Mouse (Mus musculus) granulocyte monocyte progenitor cell, adult 5-6 weeks (primary cell): Measurements from ENCODE around the gene Cenpv. TPM values are rescaled to one million over a fixed set of nuclear protein-coding genes. Genes with fewer than 3 reads are reported as not detected.

Source experiments
- ATAC-seq: replicated peaks from 2 replicates; pipeline ENCODE4 v1.8.0; 2016; ENCODE audit warnings: mild to moderate bottlenecking, moderate TSS enrichment, inconsistent platforms; ENCODE audit not compliant: poor library complexity, severe bottlenecking
- total RNA-seq, 2 experiments: library from RNA; stranded (forward) in 1 of 2; stranded (reverse) in 1 of 2; fragments of 200-712, 200-1000 nt in 1 of 2; fragments of >200 nt in 1 of 2; fragmentation: Nextera tagmentation in 1 of 2; gene quantifications; 2 replicates each; pipeline ENCODE4 v1.2.3; 2014 to 2017

Cenpv gene
- total RNA-seq (2014; fragmentation: Nextera tagmentation) (25.2 and 30.3 TPM in 2 replicates), total RNA-seq (2017) (12.8 and 15.7 TPM in 2 replicates)

DNA sequence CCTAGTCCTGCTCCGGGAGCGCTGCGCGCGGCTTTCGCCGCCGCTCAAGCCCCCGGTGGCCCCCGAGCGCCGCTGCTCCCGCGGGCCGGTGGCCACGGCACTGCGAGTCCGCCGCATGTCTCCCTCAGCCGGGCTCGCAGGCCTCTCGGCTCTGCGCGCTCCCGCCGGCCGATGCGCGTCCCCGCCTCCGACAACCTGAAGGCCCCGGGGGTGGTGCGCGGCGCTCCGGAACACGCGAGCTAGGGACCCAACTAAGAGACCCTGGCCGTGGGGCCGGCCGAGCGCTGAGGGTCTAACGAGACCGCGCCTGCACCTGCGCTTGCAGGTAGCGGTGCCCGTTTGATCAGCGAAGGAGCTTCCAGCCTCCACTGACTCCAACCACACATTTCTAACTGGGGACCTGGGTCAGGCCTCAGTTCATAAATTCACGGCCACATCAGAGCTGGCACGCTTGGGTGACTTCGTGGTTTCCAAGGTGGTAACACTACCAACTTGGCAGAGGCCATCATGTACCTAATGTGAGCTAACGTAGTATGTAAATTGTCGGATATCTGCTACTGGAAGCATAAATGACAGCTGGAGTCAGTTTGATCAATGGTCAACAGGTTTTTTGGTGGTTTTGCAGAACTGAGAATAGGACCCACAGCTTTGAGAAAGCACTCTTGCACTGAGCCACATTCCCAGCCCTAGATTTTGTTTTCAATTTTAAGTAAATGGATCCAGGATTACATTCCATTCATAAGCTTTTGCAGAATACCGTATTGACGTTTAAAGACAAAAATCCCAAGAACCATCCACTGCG is at the start of gene Cenpv:
Gene Cenpv (minus strand): TSS at position 173 of the 802 bp plus-strand sequence.
- ATAC-seq = peak; percentile 57

DNA sequence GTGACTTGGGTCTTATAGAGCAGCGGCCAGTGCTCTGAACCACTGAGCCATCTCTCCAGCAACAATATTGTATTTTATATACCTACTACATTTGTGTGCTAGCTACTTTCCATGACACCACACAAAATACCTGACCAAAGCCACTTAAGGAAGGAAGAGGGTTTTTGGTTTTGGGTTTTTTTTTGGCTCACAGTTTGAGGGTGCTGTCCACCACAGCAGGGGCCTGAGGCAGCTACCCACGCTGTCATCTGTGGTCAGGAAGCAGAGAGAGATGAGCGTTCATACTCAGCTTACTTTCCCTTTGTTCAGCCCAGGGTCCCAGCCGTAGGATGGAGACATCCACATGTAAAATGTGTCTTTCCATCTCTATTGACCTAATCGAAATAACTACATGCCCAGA is 48.0 kb upstream of the Cenpv start:
- no peak for ATAC-seq

DNA sequence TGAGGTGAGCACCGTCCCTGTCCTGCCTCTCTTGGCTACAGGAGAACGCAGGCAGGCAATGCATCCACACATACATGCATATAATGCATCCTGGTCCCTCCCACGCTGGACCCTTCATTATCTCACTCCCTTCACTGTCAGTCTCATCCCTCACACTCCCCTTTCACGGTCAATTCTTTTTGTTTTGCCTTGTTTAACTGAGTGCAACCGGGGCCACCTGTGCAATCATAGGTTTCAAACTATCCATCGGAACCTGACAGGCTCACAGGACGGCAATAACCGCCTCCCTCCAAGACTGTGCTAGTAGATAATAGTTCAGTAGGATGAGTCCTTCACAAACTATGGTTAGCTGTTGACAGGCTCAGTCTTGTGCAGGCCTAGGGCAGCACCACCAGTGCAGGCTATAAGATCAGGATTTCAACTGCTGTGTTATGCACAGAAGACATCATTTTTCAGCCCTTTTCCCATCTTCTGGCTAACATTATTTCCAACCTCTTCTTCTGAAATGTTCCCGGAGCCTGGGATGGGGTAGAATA is 45.7 kb upstream of the Cenpv start:
- ATAC-seq = no peak

DNA sequence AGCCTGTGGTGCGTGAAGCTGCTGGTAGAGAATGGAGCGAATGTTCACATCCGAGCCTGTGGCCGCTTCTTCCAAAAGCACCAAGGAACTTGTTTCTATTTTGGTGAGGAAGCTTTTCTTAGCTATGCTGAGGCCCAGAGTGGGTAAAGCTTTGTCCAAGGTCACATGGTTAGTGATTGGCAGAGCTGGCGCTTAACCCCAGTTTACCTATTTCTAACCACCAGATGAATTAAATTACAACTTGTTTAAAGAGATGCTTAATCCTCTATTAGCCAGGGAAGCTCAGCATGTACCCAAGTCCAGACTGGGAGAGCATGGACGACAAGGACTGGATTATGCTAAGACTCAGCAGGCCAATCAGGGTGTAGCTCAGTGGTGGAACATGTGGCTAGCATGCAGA is 44.0 kb upstream of the Cenpv start:
- no peak for ATAC-seq

DNA sequence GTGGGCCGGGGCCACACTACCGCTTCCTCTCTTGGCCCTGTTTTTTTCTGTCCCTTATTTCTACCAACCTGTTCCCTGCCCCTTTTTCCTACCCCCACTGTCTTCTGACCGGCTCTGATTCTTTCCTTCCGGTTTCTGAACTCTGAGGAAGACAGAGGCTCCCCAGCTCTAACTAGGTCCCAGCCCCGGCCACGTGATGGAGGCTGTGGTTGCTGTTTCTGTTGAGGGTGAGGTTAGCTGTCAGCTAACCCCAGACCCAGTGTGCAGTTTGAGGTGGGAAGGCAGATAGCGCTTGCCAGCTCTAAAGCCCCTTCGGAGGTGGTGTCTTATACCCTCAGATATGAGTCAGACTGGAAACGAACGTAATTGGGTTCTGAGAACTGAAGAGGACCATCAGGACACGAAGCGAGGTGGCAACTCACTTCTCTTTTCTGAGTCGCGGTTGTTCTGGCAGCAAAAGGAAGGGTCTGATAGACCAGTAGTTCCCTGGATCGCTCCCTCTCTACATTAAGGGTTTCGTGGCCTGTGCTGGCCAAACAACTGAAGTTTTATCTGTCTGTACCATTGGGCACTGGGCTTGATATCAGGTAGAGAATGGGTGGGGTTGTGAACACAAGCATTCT is 37.6 kb upstream of the Cenpv start:
- ATAC-seq = peak; percentile 65

DNA sequence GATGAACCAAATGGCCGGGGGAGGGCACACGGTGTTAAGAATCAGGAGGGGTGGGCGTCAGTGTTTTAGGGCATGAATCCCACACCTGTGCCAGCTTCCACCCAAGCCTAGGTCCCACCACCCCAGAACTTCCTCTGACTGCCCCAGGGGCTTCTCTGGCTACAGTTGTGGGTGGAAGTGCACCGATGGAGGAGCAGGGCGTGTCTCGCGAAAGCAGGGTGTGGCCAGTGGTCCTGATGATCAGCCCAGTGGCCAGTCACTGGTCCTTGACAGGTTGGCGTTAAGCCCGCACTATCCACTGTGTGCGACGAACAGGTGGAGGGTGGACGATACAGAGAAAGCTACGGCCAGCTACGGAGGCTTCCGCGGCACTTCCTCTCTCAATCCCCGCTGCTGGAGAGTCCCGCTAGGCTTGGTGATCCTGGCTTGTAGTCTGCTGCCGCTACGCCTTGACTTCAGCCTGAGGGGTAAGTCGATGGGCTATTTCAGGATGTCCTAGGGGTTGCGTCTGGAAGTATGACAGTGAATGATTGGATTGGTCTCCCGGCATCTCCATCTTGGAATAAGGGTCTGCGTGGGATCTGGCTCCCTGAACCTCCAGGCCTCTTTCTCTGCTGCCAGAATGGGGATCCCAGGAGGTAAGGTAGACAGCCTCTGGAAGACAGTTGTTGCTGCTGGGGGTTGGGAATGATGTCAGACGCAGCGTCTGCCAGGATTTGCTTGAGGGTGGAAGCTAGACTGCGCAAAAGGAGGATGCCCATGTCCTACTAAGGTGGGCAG is 36.8 kb upstream of the Cenpv start:
- peak; percentile 38 for ATAC-seq

DNA sequence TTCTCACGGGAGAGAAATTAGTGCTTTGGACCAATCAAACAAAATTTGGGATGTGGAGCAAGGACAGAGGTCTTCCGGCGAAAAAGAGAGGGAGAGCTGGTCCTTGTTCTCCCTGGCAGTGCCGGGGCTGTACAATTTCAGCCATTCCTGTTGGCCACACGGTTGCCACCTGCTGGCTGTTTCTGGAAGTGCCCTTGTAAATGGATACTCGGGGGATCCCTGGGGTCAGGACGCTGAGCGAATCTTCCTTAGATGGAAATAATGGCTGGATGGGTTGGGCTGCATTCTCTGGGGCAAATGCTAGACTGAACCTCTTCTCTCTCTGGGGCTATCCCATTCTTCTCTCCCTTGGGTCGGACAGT is 36.2 kb upstream of the Cenpv start:
- peak; percentile 40 for ATAC-seq

DNA sequence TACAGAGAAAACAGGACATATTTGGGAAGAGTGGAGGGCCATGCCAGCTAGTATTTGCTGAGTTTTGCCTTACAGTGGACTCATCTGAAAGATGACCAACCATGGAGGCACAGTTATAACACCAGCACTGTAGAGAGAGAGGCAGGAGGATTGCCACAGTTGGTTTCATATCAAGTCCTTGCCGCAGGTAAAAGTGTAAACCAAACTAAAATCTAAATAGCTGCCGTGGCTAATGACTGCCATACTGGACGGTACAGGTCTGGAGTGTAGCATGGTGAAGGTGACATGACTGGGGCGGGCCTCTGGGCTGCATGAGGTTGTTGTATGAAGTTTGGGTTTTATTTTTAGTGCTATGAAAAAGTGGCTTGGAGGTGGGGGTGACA is 35.6 kb upstream of the Cenpv start:
- ATAC-seq = no peak

DNA sequence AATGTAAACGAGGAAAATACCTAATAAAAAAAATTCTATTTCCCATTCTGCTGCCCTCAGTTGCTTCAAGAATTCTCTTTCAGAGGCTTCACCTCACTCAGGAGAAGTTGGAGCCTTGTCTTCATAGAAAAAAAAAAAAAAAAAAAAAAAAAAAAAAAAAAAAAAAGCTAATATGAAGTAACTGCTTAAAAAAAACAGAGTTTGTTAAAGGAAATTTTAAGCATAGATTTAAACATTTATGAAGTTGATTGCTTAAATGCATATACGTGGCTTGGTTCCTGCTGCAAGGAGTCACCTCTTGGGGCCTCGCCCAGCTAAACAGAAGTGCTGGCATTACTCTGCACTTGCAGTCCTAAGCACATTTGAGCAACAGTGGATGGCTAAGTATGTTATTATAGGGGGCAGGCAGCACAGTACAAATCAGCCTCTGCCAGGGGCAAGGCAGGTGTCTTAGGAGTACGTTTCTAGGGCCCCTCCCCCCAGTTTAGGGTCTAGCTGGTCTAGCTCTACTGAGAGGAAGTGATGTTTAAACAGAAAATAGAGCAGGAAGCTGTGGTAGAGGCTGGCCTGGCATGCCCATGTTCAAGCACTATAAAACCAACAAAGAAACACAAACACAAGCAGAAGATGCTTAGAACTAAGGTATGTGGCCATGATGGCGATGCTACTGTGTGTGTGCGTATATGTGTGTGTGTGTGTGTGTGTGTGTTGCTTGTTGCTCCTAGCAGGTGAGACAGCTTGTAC is 35.1 kb upstream of the Cenpv start, which contains the start of gene Trpv2:
Gene Trpv2 (plus strand): TSS at position 528 of the 744 bp plus-strand sequence.
- ATAC-seq = peak; percentile 28

DNA sequence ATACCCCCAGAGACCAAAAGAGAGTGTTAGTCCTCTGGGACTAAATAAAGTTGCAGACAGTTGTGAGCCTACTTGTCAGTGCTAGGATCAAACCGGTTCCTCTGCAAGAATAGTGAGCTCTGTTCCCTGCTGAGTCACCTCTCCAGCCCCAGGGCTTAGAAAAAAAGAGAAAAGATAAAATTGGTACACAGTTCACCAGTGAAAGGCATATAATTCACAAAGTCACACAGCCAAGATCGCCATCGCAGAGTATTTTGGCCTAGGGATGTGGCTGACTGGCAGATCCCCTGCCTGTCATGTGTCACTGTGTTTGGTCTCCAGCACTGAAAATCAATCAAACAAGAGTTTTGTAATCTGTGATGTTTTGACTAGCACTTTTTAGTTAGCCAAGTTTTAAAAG is 29.2 kb upstream of the Cenpv start:
- no peak for ATAC-seq

DNA sequence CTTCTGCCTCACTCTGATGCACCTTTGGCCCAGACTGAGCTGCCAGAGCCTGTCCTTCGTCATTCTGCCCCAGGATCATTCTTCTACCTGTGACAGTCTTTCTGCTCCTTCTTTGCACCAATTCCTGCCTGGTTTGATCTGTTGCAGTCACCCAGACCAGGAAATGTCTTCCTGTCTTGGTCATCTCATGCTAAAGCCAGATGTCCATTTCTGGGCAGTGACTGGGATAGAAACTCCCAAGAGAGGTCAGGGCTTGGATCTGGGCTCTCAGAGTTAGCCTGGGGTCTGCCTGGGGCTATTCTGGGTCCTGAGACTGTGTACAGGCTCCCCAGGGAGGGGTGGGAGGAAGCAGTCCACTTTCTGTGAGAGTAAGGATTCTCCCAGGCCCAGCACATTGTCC is 27.1 kb upstream of the Cenpv start:
- ATAC-seq = no peak

DNA sequence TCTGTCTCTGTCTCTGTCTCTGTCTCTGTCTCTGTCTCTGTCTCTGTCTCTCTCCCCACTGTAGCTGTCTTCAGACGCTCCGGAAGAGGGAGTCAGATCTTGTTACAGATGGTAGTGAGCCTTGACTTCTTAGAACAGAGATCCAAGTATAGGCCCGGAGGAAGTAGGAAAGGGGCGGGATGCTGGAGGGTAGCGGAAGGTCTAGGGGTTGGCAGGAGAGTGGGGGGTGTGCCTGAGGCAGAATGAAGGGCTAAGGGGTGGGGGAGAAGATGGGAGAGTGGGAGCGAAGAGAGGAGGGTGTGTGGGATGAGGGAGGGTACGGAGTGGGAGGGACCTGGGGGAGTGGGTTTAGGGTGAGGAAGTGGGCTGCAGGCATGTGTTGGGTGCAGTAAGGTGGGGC is 26.7 kb upstream of the Cenpv start:
- ATAC-seq = 0 out of 2 replicates have a peak, but pooled peaks have one; percentile 17

DNA sequence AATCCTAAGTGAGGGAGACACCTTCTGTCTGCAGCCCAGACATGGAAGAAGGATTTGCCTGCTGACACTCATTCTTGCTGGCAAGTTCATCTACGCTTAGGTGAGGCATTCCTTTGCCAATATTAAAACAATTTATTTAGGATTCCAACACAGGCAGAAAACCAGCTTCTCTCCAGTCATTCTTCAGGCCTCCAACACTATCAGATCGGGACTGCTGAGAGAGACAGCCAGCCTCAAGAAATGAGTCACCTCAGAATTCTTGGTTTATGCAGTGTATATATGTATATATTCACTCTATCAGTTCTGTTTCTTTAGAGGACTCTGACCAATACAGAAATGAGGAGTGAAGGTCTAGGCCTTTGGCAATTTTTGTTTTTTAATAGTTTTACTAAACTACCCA is 24.5 kb upstream of the Cenpv start:
- ATAC-seq = no peak

DNA sequence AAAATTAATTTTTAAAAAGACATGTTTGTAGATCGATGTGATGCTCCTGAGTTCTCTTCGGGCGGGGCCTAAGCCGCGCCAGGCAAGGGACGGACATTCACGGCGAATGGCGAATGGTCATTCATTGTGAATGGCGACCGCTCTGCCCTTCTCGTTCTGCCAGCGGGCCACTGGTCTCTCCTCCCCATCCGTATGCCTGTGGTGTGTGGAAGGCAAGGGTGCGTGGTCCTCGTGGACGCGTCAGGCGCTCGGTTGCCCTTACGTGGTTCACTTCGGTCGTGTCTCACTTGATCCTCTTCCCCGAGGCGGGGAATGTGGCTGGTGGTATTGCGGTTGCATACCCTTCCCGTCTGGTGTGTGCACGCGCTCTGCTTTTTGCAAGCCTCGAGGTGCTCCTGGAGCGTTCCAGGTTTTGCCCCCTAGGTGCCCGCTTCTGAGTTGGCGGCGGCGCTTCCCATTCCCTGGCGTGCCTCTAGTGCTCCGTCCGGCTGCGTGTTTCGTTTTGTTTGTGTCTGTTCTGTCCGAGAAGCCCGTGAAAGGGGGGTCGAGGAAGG is 21.5 kb upstream of the Cenpv start:
- peak; percentile 41 for ATAC-seq

DNA sequence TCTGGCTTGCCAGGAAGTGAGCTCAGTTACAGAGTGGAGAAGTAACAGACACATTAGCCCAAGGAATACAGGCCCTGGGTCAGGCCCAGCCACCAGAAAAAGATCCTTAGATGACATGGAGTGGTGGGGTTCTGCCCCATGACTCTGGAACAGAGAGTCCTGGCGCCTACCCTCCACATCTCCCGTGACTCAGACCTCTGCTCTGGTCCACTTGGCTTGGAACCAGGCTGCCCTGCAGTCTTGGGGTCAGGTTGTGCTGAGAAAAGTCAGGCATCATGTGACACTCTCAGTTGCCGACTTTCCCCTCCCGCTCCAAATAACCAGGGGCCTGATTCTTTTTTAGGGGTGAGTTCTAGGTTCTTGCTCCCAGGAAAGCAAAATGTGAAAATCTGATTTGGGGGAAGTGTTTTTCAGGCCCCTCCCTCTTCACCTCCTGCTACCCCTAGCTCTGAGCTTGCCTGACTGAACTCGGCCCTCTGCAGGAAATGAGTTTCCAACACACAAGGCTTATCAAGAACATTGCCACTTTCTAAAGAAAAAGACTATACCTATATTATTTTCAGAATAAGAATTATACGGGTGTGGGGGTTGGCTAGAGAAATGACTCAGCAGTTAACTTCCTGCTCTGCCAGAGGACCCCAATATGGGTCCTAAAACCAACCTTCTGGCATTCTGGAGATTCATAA is 20.0 kb upstream of the Cenpv start:
- ATAC-seq = no peak

DNA sequence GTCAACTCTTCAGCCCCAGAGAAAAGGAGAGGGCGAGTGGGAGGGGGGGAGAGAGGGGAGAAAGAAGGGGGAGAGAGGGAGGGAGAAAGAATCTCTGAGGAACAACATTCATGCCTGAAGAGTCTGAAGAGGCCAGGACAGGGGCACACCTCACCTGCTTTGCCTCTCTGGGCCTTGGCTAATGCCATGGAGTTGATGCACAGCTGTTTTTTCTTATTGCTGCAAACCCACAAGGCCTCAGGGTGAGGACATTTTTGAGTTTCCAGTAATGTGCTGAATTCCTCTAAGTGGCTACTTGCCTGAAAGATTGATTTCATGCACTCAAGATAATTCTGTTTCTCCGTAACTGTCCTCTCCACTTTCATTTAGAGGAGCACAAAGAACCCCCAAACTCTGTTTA is 19.1 kb upstream of the Cenpv start:
- ATAC-seq = no peak

DNA sequence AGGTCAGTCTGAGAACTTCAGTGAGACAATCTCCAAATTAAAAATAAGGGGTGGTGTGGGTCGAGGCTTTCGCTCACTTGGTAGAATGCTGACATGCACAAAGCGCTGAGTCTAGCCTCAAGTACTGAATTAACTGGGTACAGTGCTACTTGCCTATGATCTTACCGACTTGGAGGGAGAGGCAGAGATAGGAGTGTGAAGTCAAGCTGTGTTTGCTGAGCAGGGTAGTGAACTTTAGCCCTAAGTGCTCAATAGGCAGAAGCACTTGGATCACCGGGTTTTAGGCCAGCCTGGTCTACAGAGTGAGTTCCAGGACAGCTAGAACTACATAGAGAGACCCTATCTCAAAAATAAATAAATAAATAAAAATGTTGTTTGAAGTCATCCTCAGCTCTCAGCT is 18.1 kb upstream of the Cenpv start:
- no peak for ATAC-seq

DNA sequence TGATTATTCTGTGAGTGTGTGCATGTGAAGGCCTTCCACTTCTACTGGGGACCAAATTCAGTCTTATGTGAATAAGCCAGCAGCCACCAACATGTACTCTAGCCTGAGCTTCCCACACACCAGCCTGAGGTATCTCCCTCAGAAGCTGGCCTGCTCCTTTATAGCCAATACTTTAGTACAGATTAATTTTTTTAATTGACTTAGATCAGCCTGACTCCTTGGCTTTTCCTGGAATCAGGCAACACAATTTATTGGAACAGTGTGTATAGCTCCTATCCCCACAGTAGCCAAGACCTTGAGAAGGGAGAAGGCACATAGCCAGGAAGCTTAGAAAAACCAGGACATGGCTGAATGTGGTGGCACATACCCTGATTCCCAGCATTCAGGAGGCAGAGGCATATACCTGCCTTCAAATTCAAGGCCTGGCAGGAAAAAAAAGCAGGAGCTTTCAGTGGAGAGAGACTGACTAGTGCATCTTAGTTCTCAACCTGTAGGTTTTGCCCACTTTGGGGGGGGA is 16.9 kb upstream of the Cenpv start:
- ATAC-seq = no peak

DNA sequence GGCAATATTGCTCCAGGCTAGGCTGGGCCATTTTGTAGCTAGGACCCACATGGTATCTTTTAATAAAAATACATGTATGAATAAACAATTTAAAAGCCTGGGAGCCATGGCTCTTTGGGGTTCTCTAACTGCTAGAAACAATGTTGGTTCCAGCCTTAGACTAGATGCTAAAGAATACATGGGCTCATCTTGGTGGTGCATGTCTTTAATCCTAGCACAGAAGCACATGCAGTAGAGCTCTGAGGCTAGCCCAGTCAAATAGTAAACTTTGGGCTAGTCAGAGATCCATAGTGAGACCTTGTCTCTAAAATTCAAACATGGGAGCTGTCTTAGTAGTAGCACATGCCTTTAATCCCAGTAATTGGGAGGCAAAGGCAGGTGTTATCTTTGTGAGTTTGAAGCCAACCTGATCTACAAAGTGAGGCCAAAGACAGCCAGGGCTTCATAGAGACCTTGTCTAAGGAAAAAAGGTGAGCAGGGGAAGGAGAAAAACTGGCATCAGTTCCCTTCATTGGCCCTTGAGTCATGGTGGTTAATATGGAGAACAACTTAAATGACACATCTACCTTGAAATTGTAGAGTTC is 16.0 kb upstream of the Cenpv start:
- no peak for ATAC-seq
